In genomic region chr5:134237936-134238760, GRCm38 (mm10) we compare ENCODE assay signal across 12 mouse cellular contexts. TPM values are rescaled to one million over a fixed set of nuclear protein-coding genes. Genes with fewer than 3 reads are reported as not detected.
A peak's percentile ranks its signal among the peaks of the same experiment; 100 is the strongest.
DNase-seq lines count a peak whose midpoint lies in the region; ATAC-seq and TF ChIP-seq lines count a peak whose summit lies in the region.
"Had no signal": no experiment of that assay in that cellular context is flagged by ENCODE, and none has a peak within 500 bp of the region (broad histone marks: within the 10 kb centered on the region; RNA-seq: fewer than 3 reads in every experiment).

No protein-coding gene starts in this region.

- peak overlapping the region; percentile 53 for H3K27ac ChIP-seq in forebrain, embryonic 15.5 days (replicated peaks)
- H3K27ac ChIP-seq in midbrain, embryonic 10.5 days (replicated peaks), result peak overlapping the region; percentile 89
- H3K27ac ChIP-seq in stomach, postnatal 0 days (replicated peaks), result no peak overlapping the region
- H3K27ac ChIP-seq: lung, embryonic 15.5 days had no signal

- no peaks in the 10 kb centered on the region for H3K9me3 ChIP-seq in forebrain, embryonic 15.5 days
- H3K9me3 ChIP-seq in midbrain, embryonic 10.5 days (replicated peaks), result no peaks in the 10 kb centered on the region
- H3K9me3 ChIP-seq in stomach, postnatal 0 days (ENCODE audit: control insufficient read depth, low read length), result no peaks in the 10 kb centered on the region
- H3K9me3 ChIP-seq: lung, embryonic 15.5 days had no signal

- intact Hi-C loops in heart, postnatal 14 days (cut with DNase I), result loop anchor here (5.0 kb wide), 1 partner anchor 51 kb away; no protein-coding TSS in a partner anchor

- no peak overlapping the region for H3K9ac ChIP-seq in forebrain, embryonic 15.5 days (replicated peaks)
- no peak overlapping the region for H3K9ac ChIP-seq in stomach, postnatal 0 days (ENCODE audit: low read length)
- H3K9ac ChIP-seq: lung, embryonic 15.5 days had no signal

- no peak for TF ChIP-seq EP300 in stomach, postnatal 0 days (optimal IDR thresholded peaks at IDR 0.05)

- peak; percentile 28 for DNase-seq in right cerebral cortex, postnatal 4 days
- DNase-seq in right cerebral cortex, adult 2 months (ENCODE audit: low spot score in 2 of 2), result no peak
- DNase-seq in midbrain, embryonic 10.5 days (ENCODE audit: low spot score), result peak; percentile 87
- DNase-seq in stomach, postnatal 0 days (ENCODE audit: low spot score), result no peak
- DNase-seq in kidney, adult 9 months, result no peak
- no peak for DNase-seq in ovary, adult 18-20 months (ENCODE audit: low spot score)
- DNase-seq in heart, postnatal 14 days, result no peak
- DNase-seq: gastrocnemius, postnatal 10 days; layer of hippocampus, postnatal 36 days had no signal

- peaks cover 74% of the 10 kb centered on the region for H3K36me3 ChIP-seq in forebrain, embryonic 15.5 days
- H3K36me3 ChIP-seq in midbrain, embryonic 10.5 days, result peaks cover 81% of the 10 kb centered on the region
- H3K36me3 ChIP-seq in stomach, postnatal 0 days (ENCODE audit: control insufficient read depth, insufficient read depth, low read length), result peaks cover 39% of the 10 kb centered on the region

- ATAC-seq in forebrain, embryonic 15.5 days (replicated peaks), result 0 out of 2 replicates have a peak, but pooled peaks have one; percentile 23
- ATAC-seq in stomach, postnatal 0 days (ENCODE audit: low FRiP score, low TSS enrichment), result 0 out of 2 replicates have a peak, but pooled peaks have one; percentile 13
- ATAC-seq: intestine, postnatal 0 days had no signal

- WGBS in forebrain, embryonic 15.5 days, result 38% methylated on average over 28 of the region's 28 CpGs
- WGBS in midbrain, embryonic 10.5 days, result 49% methylated on average over 28 of the region's 28 CpGs
- WGBS in stomach, postnatal 0 days, result 73% methylated on average over 28 of the region's 28 CpGs

- no peak for TF ChIP-seq CTCF in stomach, postnatal 0 days (IDR thresholded peaks at IDR 0.05; ENCODE audit: low read depth)

- peaks cover 21% of the 10 kb centered on the region for H3K4me1 ChIP-seq in forebrain, embryonic 15.5 days
- peaks cover 48% of the 10 kb centered on the region for H3K4me1 ChIP-seq in midbrain, embryonic 10.5 days
- no peaks in the 10 kb centered on the region; the same call in 1 of the 2 replicates for H3K4me1 ChIP-seq in stomach, postnatal 0 days (replicated peaks; ENCODE audit: control insufficient read depth, insufficient read depth)

- H3K4me2 ChIP-seq in forebrain, embryonic 15.5 days (replicated peaks), result no peak overlapping the region
- H3K4me2 ChIP-seq in stomach, postnatal 0 days (replicated peaks; ENCODE audit: low read depth), result no peak overlapping the region
- H3K4me2 ChIP-seq: lung, embryonic 15.5 days had no signal

- no peak overlapping the region for H3K4me3 ChIP-seq in forebrain, embryonic 15.5 days
- H3K4me3 ChIP-seq in midbrain, embryonic 10.5 days, result peak overlapping the region; percentile 23; the same call in 1 of the 2 replicates
- H3K4me3 ChIP-seq in stomach, postnatal 0 days (ENCODE audit: low read depth, low read length), result no peak overlapping the region
- H3K4me3 ChIP-seq: lung, embryonic 15.5 days had no signal

- H3K27me3 ChIP-seq in forebrain, embryonic 15.5 days, result no peaks in the 10 kb centered on the region
- no peaks in the 10 kb centered on the region for H3K27me3 ChIP-seq in midbrain, embryonic 10.5 days (ENCODE audit: low read depth, poor library complexity, severe bottlenecking)
- H3K27me3 ChIP-seq in stomach, postnatal 0 days (ENCODE audit: control insufficient read depth, insufficient read depth, low read length), result no peaks in the 10 kb centered on the region
- H3K27me3 ChIP-seq: lung, embryonic 15.5 days had no signal

RNA-seq across cellular contexts. Expression of gene Ncf1, which starts 8.7 kb away (rescaled TPM):
- 2.1 and 2.4 TPM in 2 replicates for polyA plus RNA-seq in forebrain, embryonic 15.5 days (2015; fragmentation: Nextera tagmentation; extraction: Ambion mirVana)
- 2.6 and 2.7 TPM in 2 replicates for polyA plus RNA-seq in midbrain, embryonic 10.5 days (2016; fragmentation: Nextera tagmentation; extraction: Ambion mirVana)
- 2.2 and 2.4 TPM in 2 replicates for polyA plus RNA-seq in stomach, postnatal 0 days (2015; fragmentation: Nextera tagmentation; extraction: Ambion mirVana)
- total RNA-seq in heart, postnatal 14 days (2021), result 1 to 10 TPM; 6.0 to 7.1 TPM

RNA-seq across cellular contexts. Expression of gene Gtf2ird2, which starts 54.3 kb away (rescaled TPM):
- polyA plus RNA-seq in forebrain, embryonic 15.5 days (2015; fragmentation: Nextera tagmentation; extraction: Ambion mirVana), result 11.8 and 13.2 TPM in 2 replicates
- 7.1 and 8.9 TPM in 2 replicates for polyA plus RNA-seq in midbrain, embryonic 10.5 days (2016; fragmentation: Nextera tagmentation; extraction: Ambion mirVana)
- 3.2 and 3.7 TPM in 2 replicates for polyA plus RNA-seq in stomach, postnatal 0 days (2015; fragmentation: Nextera tagmentation; extraction: Ambion mirVana)
- total RNA-seq in heart, postnatal 14 days (2021), result 1 to 10 TPM; 6.6 to 8.6 TPM

Comparison
In these comparisons a context has a peak if more than half of its experiments do, and no peak if none do; other contexts are left out.
1. DNase-seq: peak in right cerebral cortex, postnatal 4 days (single experiment) and midbrain, embryonic 10.5 days (single experiment); none in right cerebral cortex, adult 2 months (0 of 2), stomach, postnatal 0 days (single experiment), kidney, adult 9 months (single experiment), ovary, adult 18-20 months (single experiment) and heart, postnatal 14 days (0 of 2).